Mouse (Mus musculus) small intestine, adult 2 months (tissue): ENCODE data around the gene Il1b. TPM values are rescaled to one million over a fixed set of nuclear protein-coding genes. Genes with fewer than 3 reads are reported as not detected.

Source experiments
- H3K27ac ChIP-seq: fragments of 200-500 bp; 2 replicates; pipeline ENCODE4 v1.5.1; 2012; ENCODE audit warnings: low read depth, low read length, control low read depth, inconsistent platforms; ENCODE audit not compliant: insufficient read depth
- H3K27me3 ChIP-seq: fragments of 200-500 bp; 2 replicates; pipeline ENCODE4 v1.6.1; 2012; ENCODE audit warnings: mild to moderate bottlenecking, moderate library complexity, low read length, inconsistent platforms; ENCODE audit not compliant: control insufficient read depth, insufficient read depth
- H3K36me3 ChIP-seq: fragments of 200-500 bp; 2 replicates; pipeline ENCODE4 v1.6.1; 2012; ENCODE audit warnings: mild to moderate bottlenecking, low read length, control low read depth, inconsistent platforms; ENCODE audit not compliant: control insufficient read depth, insufficient read depth
- H3K4me1 ChIP-seq: fragments of 200-500 bp; 2 replicates; pipeline ENCODE4 v1.6.1; 2012; ENCODE audit warnings: low read length, inconsistent platforms, mixed read lengths; ENCODE audit not compliant: control insufficient read depth, insufficient read depth, insufficient read length
- H3K4me3 ChIP-seq: fragments of 200-500 bp; 2 replicates; pipeline ENCODE4 v1.5.1; 2012; ENCODE audit warnings: low read depth, mild to moderate bottlenecking, control low read depth, inconsistent platforms, low read length, moderate library complexity
- CTCF ChIP-seq: fragments of 200-500 bp; IDR thresholded peaks from 2 replicates; pipeline ENCODE4 v1.5.1; 2012; ENCODE audit warnings: low read depth, mild to moderate bottlenecking, control low read depth, inconsistent platforms, low read length, moderate library complexity, mixed read lengths; ENCODE audit not compliant: insufficient replicate concordance, insufficient read length; ENCODE audit errors: extremely low read depth
- POLR2A ChIP-seq: fragments of 200-500 bp; IDR thresholded peaks from 2 replicates; pipeline ENCODE4 v1.6.1; 2012; ENCODE audit warnings: low read depth, mild to moderate bottlenecking, control low read depth, inconsistent platforms, low read length, moderate library complexity
- WGBS: fragments of 180-500 bp; shearing (Covaris S2); methylation state at CpG from one replicate; pipeline ENCODE4 v1.1.7; 2018; 5-methylcytosine and 5-hydroxymethylcytosine counted together
- polyA plus RNA-seq: library from polyadenylated mRNA; depleted of rRNA; stranded (reverse); fragments of >200 nt; gene quantifications from 2 replicates; pipeline ENCODE4 v1.2.3, GENCODE M21; 2012

Gene Il1b
- polyA plus RNA-seq, 1 experiment = 0.74 TPM

DNA sequence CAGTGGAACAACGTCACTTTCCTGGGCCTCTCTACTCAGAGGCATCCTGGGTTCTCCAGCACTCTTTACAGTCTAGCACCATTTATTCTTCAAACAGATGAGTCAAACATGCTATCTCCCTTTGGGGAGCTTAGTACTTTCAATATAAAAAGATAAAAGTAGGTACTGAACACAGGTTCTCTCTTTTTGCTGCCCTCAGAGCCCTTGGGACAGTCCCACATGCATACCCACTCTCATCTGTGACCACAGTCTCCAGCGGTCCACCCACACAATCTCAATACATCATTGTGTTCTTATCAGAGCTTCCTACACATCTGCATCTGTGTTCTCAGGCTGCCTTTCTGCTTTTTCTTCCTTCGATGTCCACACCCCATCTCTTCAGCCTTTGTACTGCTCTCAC is 14.4 kb upstream of the Il1b start:
- no peak overlapping the region for H3K4me3 ChIP-seq
- no peaks in the 10 kb centered on the region for H3K36me3 ChIP-seq
- WGBS = 79% methylated on average over 3 of the region's 3 CpGs
- H3K4me1 ChIP-seq = no peaks in the 10 kb centered on the region
- H3K27me3 ChIP-seq = no peaks in the 10 kb centered on the region
- no peak overlapping the region for H3K27ac ChIP-seq
- TF ChIP-seq CTCF = no peak
- TF ChIP-seq POLR2A = no peak

DNA sequence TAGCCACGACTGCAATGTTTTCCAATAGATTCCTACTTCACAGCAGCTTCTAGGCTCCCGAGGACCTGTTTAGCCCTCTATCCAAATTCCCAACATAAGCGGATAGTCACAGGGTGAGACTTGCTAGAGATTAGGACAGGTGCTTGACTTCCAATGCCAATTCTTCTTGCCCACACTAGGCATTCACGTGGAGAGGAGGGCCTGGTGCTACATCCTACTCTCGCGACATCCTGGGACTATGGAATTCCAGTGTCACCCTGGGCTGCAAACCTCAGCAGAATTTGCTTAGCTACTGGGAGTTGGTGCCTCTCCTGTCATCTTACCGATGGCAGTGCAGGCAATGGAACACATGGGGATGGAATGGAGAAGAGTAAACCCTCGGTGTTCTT is 13.3 kb upstream of the Il1b start:
- H3K27ac ChIP-seq = no peak overlapping the region
- WGBS = 75% methylated on average over 8 of the region's 8 CpGs
- H3K4me1 ChIP-seq = no peaks in the 10 kb centered on the region
- TF ChIP-seq CTCF (no peak), POLR2A (no peak)
- no peaks in the 10 kb centered on the region for H3K36me3 ChIP-seq
- no peaks in the 10 kb centered on the region for H3K27me3 ChIP-seq
- no peak overlapping the region for H3K4me3 ChIP-seq

- no peak overlapping the region for H3K27ac ChIP-seq
- H3K36me3 ChIP-seq = no peaks in the 10 kb centered on the region
- no peaks in the 10 kb centered on the region for H3K27me3 ChIP-seq
- no peak overlapping the region for H3K4me3 ChIP-seq
- WGBS = 74% methylated on average over 8 of the region's 8 CpGs
- TF ChIP-seq POLR2A = no peak
- TF ChIP-seq CTCF = no peak
- no peaks in the 10 kb centered on the region for H3K4me1 ChIP-seq
Observed at GRCm38 (mm10) chr2:129383512-129384271, 12.8 kb upstream of the Il1b start.

DNA sequence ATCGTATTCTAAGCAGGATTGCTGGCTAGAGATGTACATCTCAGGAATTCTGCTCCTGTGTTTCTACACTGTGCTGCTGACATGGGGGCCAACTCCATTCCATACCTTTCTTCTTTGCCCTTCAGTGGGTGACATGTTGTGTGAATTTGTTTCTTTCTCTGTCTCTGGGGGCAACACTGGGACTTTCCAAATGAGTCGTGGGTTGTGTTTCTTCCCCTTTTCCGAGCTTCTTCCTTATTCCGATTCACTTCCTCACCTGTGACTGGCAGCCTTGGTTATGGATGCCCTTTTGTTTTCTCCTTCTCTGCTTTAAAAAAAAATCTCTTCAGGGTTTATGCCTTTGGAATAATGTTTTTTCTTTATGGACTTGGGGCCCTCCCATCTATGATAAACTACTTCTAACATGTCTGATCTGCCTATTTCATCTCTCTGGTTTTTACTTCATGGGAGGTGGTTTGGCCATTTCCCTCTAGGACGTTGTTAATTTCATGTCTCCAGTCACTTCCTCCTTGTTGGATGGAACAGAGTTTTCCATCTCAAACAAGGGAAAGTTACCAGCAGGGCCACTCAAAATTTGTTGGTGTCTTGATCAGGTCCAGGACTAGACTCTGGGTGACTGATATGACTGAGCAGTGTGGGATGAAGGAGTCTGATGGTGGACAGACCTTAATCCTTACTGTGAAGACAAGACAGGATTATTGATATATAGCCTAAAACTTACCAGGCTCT is 10.0 kb upstream of the Il1b start:
- WGBS = 74% methylated on average over 5 of the region's 5 CpGs
- H3K36me3 ChIP-seq = no peaks in the 10 kb centered on the region
- TF ChIP-seq CTCF (no peak), POLR2A (no peak)
- H3K27ac ChIP-seq = peak overlapping the region; percentile 28; the same call in 1 of the 2 replicates
- H3K4me3 ChIP-seq = no peak overlapping the region
- H3K4me1 ChIP-seq = no peaks in the 10 kb centered on the region
- H3K27me3 ChIP-seq = no peaks in the 10 kb centered on the region

DNA sequence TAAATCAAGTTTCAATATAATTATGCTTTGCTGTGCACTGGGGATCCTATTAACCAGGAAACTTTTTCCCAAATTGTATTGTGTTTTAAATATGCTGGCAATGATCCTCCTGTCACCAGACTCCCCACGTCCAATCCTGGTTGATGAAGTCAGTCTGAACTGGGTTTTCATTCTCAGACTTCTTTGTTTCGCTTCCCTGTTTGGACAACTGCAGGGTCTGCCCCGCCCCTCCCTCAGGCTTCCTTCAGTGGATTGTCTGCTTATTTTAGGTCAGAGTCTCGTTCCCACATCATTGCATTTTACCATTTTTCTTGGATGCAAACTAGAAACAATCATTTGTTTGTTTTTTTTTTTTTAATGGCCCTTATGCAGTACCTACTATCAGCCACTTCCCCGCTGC is 9.3 kb upstream of the Il1b start:
- Histone ChIP-seq H3K4me3 (no peak overlapping the region), H3K27me3 (no peaks in the 10 kb centered on the region), H3K27ac (peak overlapping the region; percentile 46; the same call in 1 of the 2 replicates), H3K36me3 (no peaks in the 10 kb centered on the region), H3K4me1 (no peaks in the 10 kb centered on the region)
- WGBS = 53% methylated on average over 5 of the region's 5 CpGs
- TF ChIP-seq CTCF (no peak), POLR2A (no peak)

DNA sequence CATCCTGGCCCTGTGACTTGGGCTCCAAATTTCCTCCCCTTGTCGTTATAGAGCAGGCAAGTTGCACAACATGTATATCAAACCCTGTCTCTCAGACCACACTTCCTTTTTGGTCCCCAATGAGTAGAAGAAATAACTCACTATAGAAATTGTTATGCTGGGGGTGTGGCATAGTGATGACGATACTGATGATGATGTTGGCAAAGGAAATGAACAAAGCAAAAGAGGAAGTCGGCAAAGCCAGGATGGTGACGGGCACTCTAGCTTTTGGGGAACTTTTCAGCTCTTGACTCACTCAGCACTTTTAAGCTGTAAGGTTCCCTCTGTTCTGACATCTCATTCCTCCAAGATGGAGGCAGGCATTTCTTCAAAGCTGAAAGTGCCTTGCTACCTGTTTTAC is 2.4 kb upstream of the Il1b start:
- H3K27me3 ChIP-seq = no peaks in the 10 kb centered on the region
- peak overlapping the region; percentile 28 for H3K27ac ChIP-seq
- TF ChIP-seq POLR2A = no peak
- no peak for TF ChIP-seq CTCF
- H3K36me3 ChIP-seq = no peaks in the 10 kb centered on the region
- no peak overlapping the region for H3K4me3 ChIP-seq
- 69% methylated on average over 4 of the region's 4 CpGs for WGBS
- H3K4me1 ChIP-seq = no peaks in the 10 kb centered on the region

DNA sequence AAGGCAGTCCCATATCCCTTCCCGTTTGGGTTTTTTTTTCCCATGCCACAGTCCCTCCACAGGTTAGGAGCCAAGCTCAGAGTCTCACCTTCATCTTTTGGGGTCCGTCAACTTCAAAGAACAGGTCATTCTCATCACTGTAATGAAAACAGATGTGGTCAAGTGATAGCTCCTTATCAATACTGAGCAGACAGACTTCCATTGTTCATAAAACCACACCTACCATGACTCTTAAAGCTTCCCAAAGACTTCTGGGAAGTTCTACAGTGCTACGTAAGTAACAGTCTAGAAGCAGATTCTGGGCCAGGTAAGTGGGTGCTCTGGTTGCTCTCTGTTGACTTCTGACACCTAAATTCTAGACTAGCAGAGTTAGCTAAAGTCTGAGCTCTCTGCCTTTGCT is 1.3 kb downstream of the Il1b start:
- Histone ChIP-seq H3K27me3 (no peaks in the 10 kb centered on the region), H3K4me1 (no peaks in the 10 kb centered on the region), H3K36me3 (no peaks in the 10 kb centered on the region), H3K4me3 (no peak overlapping the region), H3K27ac (no peak overlapping the region)
- WGBS = 37% methylated on average over 3 of the region's 3 CpGs
- no peak for TF ChIP-seq CTCF
- TF ChIP-seq POLR2A = no peak
